In genomic region chr10:62793091-62793453, GRCm38 (mm10) we compare ENCODE assay signal across 8 mouse cellular contexts. TPM values are rescaled to one million over a fixed set of nuclear protein-coding genes. Genes with fewer than 3 reads are reported as not detected.
DNase-seq lines count a peak whose midpoint lies in the region; ATAC-seq and TF ChIP-seq lines count a peak whose summit lies in the region.

No protein-coding gene starts in this region.

- peak; percentile 10 for DNase-seq in kidney, postnatal 10 days
- DNase-seq in kidney, adult 9 months: no peak
- DNase-seq in liver, postnatal 0 days: no peak
- no peak for DNase-seq in spleen, postnatal 36 days (ENCODE audit: low spot score in 2 of 2)
- DNase-seq in thymus, postnatal 25 days: no peak
- no peak for DNase-seq in cerebellum, adult 11-12 months

- WGBS in heart, embryonic 13.5 days: 18% methylated on average over 2 of the region's 2 CpGs
- 49% methylated on average over 2 of the region's 2 CpGs for WGBS in liver, postnatal 0 days (ENCODE audit: insufficient replicate concordance)

- H3K9me3 ChIP-seq in heart, embryonic 13.5 days: no peaks in the 10 kb centered on the region
- H3K9me3 ChIP-seq in liver, postnatal 0 days (ENCODE audit: low read length): no peaks in the 10 kb centered on the region

- peak overlapping the region; percentile 75 for H3K4me2 ChIP-seq in heart, embryonic 13.5 days
- H3K4me2 ChIP-seq in liver, postnatal 0 days (ENCODE audit: low read depth, low read length): peak overlapping the region; percentile 90

- no peak for TF ChIP-seq EP300 in liver, postnatal 0 days (IDR thresholded peaks at IDR 0.05; ENCODE audit: low read depth)

- H3K4me1 ChIP-seq in bone marrow macrophage, adult 2 months (ENCODE audit: control insufficient read depth, insufficient read depth, low read length): peaks cover 28% of the 10 kb centered on the region
- peaks cover 38% of the 10 kb centered on the region for H3K4me1 ChIP-seq in heart, embryonic 13.5 days
- peaks cover 15% of the 10 kb centered on the region for H3K4me1 ChIP-seq in liver, postnatal 0 days (ENCODE audit: insufficient read depth)

- H3K27me3 ChIP-seq in heart, embryonic 13.5 days (replicated peaks): no peaks in the 10 kb centered on the region
- H3K27me3 ChIP-seq in liver, postnatal 0 days (ENCODE audit: insufficient read depth, low read length): no peaks in the 10 kb centered on the region

- H3K27ac ChIP-seq in bone marrow macrophage, adult 2 months (ENCODE audit: insufficient read depth, low read depth, low read length): peak overlapping the region; percentile 92
- peak overlapping the region; percentile 99 for H3K27ac ChIP-seq in heart, embryonic 13.5 days (replicated peaks)
- peak overlapping the region; percentile 97 for H3K27ac ChIP-seq in liver, postnatal 0 days (ENCODE audit: low read depth)

- H3K36me3 ChIP-seq in heart, embryonic 13.5 days: peaks cover 27% of the 10 kb centered on the region
- peaks cover 20% of the 10 kb centered on the region for H3K36me3 ChIP-seq in liver, postnatal 0 days (replicated peaks; ENCODE audit: insufficient read depth, low read length)

- H3K9ac ChIP-seq in heart, embryonic 13.5 days: peak overlapping the region; percentile 93
- H3K9ac ChIP-seq in liver, postnatal 0 days (replicated peaks): peak overlapping the region; percentile 96

- ATAC-seq in heart, embryonic 13.5 days (ENCODE audit: extremely low read depth, insufficient number of reproducible peaks, low FRiP score, low TSS enrichment): no peak
- no peak for ATAC-seq in liver, postnatal 0 days

- no peak for TF ChIP-seq CTCF in bone marrow macrophage, adult 2 months (IDR thresholded peaks at IDR 0.05; ENCODE audit: low read depth, low read length)
- TF ChIP-seq CTCF in liver, postnatal 0 days (IDR thresholded peaks at IDR 0.05; ENCODE audit: low read depth): no peak

- peak overlapping the region; percentile 88 for H3K4me3 ChIP-seq in bone marrow macrophage, adult 2 months (ENCODE audit: insufficient read depth, low read length)
- H3K4me3 ChIP-seq in heart, embryonic 13.5 days: peak overlapping the region; percentile 75
- peak overlapping the region; percentile 87 for H3K4me3 ChIP-seq in liver, postnatal 0 days (ENCODE audit: low read depth, low read length)

- no peak for TF ChIP-seq POLR2A in bone marrow macrophage, adult 2 months (IDR thresholded peaks at IDR 0.05; ENCODE audit: borderline replicate concordance, low read depth, low read length)

RNA-seq across cellular contexts. Expression of gene Ccar1, which starts 1.0 kb away (rescaled TPM):
- 82.6 and 93.4 TPM in 2 replicates for polyA plus RNA-seq in bone marrow macrophage, adult 2 months (2012; ENCODE audit: insufficient read depth, insufficient read length, missing spikeins)
- 75.3 and 87.0 TPM in 2 replicates for polyA plus RNA-seq in heart, embryonic 13.5 days (2015; fragmentation: Nextera tagmentation; extraction: Ambion mirVana)
- polyA plus RNA-seq in liver, postnatal 0 days (2015; fragmentation: Nextera tagmentation; extraction: Ambion mirVana): 35.3 and 35.5 TPM in 2 replicates
